Mouse (Mus musculus) liver, postnatal 0 days (tissue): ENCODE measurements around the gene Lias.

ENCODE experiments used
- CTCF ChIP-seq: sonication (generic); IDR thresholded peaks from 2 replicates; pipeline ENCODE4 v1.5.1; 2016; ENCODE audit warnings: antibody characterized with exemption, low read depth
- EP300 ChIP-seq: IDR thresholded peaks from 2 replicates; pipeline ENCODE4 v1.6.1; 2016; ENCODE audit warnings: antibody characterized with exemption, low read depth, mild to moderate bottlenecking

- TF ChIP-seq CTCF = no peak
- no peak for TF ChIP-seq EP300
Observed at GRCm38 (mm10) chr5:65357771-65358170, 33.5 kb upstream of the Lias start.
